Mouse (Mus musculus): ENCODE measurements around the gene Zc3h15.
"Not testable (repeated sequence)": the region's sequence is repeated elsewhere in the genome, so short reads cannot be mapped to it uniquely, and the experiment has no call there.

The Zc3h15 gene

GRCm38 (mm10) chr2:83674896-83675295 lies 30.7 kb downstream of the Zc3h15 start:
- no peak for DNase-seq

GRCm38 (mm10) chr2:83675681-83676080 lies 31.4 kb downstream of the Zc3h15 start:
- no peak for DNase-seq

GRCm38 (mm10) chr2:83676226-83676870 lies 32.1 kb downstream of the Zc3h15 start:
- no peak for DNase-seq

- DNase-seq = no peak
These were observed 37.1 kb downstream of the Zc3h15 start for GRCm38 (mm10) chr2:83681332-83681731.

- DNase-seq = no peak
These were observed 37.5 kb downstream of the Zc3h15 start for GRCm38 (mm10) chr2:83681785-83682184.

GRCm38 (mm10) chr2:83682282-83682681 lies 38.0 kb downstream of the Zc3h15 start:
- no peak for DNase-seq

GRCm38 (mm10) chr2:83683731-83684519 lies 39.7 kb downstream of the Zc3h15 start:
- no peak for DNase-seq

GRCm38 (mm10) chr2:83684691-83685090 lies 40.5 kb downstream of the Zc3h15 start:
- DNase-seq = no peak

GRCm38 (mm10) chr2:83690372-83690771 lies 46.1 kb downstream of the Zc3h15 start:
- no peak for DNase-seq

- DNase-seq = no peak
These were observed 48.7 kb downstream of the Zc3h15 start for GRCm38 (mm10) chr2:83692651-83693545.

- no peak for DNase-seq
These were observed 49.8 kb downstream of the Zc3h15 start for GRCm38 (mm10) chr2:83694061-83694460.

- no peak for DNase-seq
These were observed 51.4 kb downstream of the Zc3h15 start for GRCm38 (mm10) chr2:83695345-83696247.

- no peak for DNase-seq
These were observed 54.2 kb downstream of the Zc3h15 start for GRCm38 (mm10) chr2:83698484-83698883.

- no peak for DNase-seq
These were observed 55.1 kb downstream of the Zc3h15 start for GRCm38 (mm10) chr2:83699324-83699723.

- DNase-seq = no peak
These were observed 56.4 kb downstream of the Zc3h15 start for GRCm38 (mm10) chr2:83700667-83701066.

GRCm38 (mm10) chr2:83702411-83702810 lies 58.2 kb downstream of the Zc3h15 start:
- DNase-seq = no peak

- DNase-seq = no peak
These were observed 61.4 kb downstream of the Zc3h15 start for GRCm38 (mm10) chr2:83705580-83706158.

- no peak for DNase-seq
These were observed 65.8 kb downstream of the Zc3h15 start for GRCm38 (mm10) chr2:83709896-83710524.

GRCm38 (mm10) chr2:83713281-83713680 lies 69.0 kb downstream of the Zc3h15 start:
- not testable (repeated sequence) for DNase-seq

- no peak for DNase-seq
These were observed 69.7 kb downstream of the Zc3h15 start for GRCm38 (mm10) chr2:83713946-83714345.
